Mouse (Mus musculus) gonadal fat pad, adult 2 months (tissue): ENCODE results near the gene Nppa. TPM values are rescaled to one million over a fixed set of nuclear protein-coding genes. Genes with fewer than 3 reads are reported as not detected.

Source experiments
- DNase-seq: peaks from one replicate; pipeline ENCODE4 v3.0.0-alpha.2; 2012; ENCODE audit warnings: low read depth
- polyA plus RNA-seq: library from polyadenylated mRNA; depleted of rRNA; stranded (reverse); fragments of >200 nt; gene quantifications from 2 replicates; pipeline ENCODE4 v1.2.3, GENCODE M21; 2012; rRNA removed

Nppa gene
- not detected in 2 replicates for polyA plus RNA-seq

DNA sequence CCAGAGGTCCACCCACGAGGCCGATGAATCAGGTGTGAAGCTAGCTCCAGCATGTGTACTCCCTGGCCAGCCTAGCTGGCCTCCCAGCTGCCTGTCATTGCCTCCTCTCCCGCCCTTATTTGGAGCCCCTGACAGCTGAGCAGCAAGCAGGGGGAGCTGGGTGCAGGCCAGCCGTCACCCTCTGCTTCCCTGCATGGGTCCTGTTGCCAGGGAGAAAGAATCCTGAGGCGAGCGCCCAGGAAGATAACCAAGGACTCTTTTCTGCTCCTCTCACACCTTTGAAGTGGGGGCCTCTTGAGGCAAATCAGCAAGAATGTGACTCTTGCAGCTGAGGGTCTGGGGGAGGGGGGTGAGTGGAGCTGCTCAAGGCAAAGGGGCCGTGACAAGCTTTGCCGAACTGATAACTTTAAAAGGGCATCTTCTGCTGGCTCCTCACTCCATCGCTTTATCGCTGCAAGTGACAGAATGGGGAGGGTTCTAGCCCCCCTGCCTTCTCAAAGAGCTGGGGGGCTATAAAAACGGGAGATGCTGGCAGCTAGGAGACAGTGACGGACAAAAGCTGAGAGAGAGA, at the start of gene Nppa:
TSS of gene Nppa (plus strand) at position 521 of the 571 bp plus-strand sequence.
- DNase-seq, result no peak

DNA sequence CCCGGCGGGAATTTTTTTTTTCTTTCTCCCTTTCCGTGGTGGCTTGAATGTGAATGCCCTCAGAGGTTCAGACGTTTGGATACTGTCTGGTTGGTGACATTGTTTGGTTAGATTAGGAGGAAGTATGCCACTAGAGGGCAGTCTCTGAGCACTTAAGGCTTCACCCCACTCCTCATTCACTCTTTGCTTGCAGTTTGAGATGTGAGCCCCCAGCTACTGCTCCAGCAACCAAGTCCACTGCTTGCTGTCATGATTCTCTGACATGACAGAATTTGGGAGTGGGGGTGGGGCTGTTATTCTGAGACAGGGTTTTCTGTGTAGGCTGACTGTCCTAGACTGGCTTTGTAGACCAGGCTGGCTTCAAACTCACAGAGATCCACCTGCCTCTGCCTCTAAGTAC, 46.9 kb upstream of the Nppa start:
- DNase-seq, result no peak

DNA sequence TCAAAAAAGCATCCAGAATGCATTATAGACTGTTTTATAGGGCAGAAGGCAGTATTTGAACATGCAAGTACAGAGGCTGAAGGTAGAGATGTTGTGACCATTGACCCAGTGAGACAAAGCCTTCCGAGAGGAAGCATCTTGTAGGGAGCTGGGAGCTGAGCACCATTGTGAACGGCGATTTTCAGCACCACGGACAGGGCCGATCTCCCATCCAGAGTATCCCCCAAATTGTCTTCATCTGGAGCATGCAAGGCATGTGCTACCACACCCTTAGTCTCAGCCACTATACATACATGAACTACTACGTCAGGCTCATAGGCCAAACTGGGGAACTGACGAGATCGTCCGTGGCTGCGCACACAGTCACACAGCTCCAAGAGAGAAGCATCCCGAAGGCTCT, 43.4 kb upstream of the Nppa start:
- DNase-seq, result no peak

DNA sequence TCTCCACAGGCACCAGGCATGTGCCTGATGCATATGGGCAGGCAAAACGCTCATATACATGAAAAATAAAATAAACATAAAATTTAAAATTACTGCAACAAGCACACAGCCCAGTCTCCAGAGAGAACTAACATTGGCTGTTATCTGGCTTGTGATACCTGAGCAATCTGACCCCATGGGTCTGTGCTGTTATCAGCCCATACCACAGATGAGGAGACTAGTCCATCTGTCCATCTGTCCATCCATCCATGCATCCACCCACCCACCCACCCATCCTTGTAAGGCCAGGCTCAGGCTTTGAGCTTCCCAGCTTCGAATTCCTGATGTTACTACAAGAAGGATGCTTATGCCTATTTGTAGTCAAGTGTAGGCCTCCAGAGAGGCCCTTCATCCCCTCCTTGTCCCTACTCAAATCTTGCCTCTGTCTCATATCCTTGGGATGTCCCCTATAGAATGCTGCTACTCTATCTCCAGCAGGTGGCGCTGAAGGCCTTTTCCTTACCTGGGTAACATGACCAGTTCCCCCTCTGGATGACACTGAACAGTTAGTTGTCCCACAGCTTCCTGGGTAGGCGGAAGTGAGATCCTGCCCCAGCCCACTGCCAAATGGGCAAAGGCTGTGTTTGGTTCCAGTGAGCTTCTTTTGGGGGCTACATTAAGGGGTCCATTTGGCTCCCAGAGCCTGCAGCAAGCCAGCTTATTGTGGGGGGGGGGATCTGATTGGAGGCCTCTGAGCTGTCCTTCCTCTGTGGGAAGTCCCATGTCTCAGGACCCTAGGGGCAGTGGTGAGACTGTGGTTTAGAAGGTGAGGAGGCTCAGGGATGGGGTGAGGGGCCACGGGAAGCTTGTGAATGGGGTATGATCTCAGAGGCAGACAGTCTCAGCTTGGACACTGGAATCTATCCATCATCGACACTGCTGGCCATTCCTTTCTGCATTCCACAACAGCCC, 40.4 kb upstream of the Nppa start:
- DNase-seq, result no peak

DNA sequence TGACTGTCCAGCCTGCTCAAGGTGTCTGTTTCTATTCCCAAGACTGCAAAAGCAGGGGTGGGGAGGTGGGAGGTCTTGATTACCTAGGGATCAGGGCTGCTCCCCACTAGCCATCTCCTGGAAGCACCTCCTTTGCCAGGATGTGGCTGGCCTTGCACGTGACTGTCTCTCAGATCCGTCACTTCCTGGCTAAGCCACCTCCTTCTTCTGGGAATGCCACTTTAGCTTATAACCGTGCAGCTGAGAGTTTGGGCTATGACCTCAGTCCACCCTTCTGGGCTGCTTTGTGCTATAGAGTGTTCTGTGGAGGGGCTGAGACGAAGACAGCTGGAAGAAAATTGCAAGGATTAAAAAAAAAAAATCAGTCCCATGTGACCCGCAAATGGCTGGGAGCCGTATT, 37.7 kb upstream of the Nppa start:
- DNase-seq, result no peak

DNA sequence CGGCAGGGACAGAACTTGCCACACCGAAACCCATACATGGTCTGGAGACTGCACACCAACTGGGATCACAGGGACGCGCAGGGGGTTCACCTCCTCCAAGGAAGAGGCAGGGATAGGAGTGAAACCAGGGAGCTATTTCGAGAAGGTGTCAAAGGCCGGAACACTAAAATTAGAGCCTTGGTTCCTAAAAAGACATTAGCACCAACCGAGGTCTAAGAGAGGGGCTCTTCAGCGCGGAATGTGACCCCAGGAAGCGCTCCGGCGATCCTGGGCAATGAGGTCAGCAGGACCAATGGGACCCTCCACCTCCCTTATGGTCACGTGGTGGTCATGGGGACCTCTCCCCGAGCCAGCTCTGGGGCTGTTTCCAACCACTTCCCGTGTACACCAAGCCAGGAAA, 36.9 kb upstream of the Nppa start:
- no peak for DNase-seq

DNA sequence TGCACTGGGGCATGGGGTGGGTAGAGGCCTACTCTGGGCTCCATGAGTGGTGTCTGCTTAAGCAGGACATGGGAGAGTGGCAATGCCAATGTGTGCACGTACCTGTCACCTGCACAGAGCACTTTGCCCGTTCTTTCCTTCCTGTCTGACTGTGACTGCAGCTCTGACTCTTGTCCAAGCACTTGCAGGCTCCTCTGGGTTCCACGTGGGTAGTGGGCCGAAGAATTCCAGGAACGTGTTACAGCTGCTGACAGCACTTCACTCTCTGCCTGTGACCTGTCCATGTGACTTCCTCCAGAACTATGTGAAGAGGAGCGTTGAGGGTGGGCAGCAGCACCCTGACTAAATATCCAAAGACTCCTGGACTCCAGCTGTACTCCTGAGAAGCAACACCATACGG, 34.8 kb upstream of the Nppa start:
- no peak for DNase-seq

DNA sequence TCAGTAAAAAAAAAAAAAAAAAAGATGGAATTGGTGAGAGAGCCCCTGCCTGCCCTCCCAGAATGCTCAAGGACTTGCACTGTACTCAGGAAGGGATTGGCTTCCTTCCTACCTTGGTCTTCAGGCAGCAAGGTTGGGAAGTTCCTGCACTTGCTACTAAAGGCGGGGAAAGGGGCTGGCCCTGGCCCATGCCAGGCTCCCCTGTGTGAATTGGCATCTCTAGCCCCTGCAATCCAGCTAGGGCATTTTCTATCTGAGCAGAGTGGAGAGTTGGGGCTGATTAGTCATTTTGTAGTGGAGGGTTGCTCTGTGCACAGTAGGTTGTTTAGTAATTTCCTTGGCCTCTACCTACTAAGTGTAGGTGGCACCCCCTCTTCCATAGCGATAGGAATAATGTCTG, 31.7 kb upstream of the Nppa start:
- DNase-seq, result no peak

DNA sequence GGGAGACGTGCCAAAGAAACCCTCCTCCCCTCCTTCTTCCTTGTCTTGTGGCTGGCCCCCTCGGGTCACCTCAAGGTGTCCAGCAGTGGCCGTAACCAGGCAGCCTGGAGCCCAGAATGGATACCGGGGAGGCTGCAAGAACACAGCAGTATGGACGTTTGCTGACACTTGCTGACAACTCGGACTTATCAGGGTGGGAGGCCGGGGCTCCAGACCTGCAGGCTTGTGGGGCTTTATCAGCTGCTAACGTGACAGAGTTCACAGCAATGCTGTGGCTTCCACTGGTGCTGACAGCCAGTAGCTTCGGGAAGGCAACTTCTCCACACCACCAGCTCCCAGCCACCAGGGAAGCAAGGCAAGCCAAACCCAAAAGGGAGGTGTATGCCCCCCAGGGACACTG, 31.2 kb upstream of the Nppa start:
- no peak for DNase-seq

DNA sequence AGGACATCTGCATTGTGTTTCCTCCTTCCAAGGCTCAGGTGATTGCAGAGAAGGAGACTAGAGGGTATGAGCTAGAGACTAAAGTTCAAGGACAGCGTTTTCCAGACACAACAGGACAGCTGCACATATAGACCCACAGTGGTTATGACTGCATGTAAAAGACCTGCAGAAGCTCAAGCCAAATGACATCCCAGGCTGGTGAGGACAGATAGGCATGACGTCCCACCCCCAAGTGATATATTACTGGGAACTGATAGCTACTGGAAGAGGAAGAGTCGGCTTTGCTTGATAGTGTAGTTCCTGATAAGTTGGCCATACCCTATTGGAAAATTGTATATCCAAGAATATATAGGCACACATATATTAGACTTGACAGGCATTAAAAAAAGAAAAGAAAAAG, 24.3 kb upstream of the Nppa start:
- DNase-seq, result no peak

DNA sequence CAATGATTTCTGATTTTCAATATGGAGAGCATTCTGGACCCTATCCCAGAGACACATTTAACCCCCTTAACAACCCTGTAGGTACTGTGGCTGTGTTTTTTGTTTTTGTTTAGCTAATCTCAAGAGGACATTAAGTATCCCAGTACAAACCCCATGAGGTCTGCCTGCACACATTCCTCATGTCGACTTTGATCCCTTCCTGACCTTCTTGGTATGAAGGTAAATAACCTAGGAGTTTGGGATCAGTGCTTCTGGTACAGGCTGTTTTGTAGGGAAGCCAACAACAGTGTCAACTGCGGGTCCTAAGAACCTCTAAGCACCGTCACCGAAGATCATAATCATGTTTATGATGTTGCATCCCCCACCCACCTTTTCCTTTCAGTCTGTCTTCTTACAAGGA, 22.8 kb upstream of the Nppa start:
- DNase-seq, result no peak

DNA sequence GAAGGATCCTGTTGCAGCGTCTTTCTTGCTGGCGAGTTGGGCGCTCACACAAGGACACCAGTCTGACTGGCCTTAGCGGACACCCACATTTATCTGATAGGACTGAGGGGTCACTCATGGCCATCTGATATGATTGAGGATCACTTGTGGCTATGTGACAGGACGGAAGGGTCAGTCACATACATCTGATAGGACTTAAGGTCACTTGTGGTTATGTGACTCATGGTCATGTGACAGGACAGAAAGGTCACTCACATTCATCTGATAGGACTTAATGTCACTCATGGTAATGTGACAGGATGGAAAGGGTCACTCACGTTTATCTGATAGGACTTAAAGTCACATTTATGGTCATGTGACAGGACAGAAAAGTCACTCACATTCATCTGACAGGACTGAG, 22.1 kb upstream of the Nppa start:
- DNase-seq, result no peak

DNA sequence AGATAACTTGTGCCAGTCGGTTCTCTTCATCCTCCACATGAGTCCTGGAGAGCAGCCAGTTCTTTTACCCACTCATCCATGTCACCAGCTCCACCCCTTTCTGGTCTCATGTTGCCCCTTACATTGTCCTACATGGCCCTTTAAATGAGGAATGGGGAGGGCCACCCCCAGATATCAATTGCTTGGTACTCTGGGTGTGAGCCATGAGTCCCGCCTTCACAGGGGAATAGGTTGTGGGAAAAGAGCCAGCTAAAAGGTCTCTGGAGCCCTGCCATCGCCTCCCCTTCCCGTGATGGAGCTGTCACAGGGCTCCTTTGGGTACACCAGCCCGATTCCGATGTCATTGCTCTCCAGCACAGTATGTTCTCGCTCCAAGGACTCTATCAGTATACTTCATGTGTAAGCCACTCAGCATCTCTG, 21.1 kb upstream of the Nppa start:
- no peak for DNase-seq

DNA sequence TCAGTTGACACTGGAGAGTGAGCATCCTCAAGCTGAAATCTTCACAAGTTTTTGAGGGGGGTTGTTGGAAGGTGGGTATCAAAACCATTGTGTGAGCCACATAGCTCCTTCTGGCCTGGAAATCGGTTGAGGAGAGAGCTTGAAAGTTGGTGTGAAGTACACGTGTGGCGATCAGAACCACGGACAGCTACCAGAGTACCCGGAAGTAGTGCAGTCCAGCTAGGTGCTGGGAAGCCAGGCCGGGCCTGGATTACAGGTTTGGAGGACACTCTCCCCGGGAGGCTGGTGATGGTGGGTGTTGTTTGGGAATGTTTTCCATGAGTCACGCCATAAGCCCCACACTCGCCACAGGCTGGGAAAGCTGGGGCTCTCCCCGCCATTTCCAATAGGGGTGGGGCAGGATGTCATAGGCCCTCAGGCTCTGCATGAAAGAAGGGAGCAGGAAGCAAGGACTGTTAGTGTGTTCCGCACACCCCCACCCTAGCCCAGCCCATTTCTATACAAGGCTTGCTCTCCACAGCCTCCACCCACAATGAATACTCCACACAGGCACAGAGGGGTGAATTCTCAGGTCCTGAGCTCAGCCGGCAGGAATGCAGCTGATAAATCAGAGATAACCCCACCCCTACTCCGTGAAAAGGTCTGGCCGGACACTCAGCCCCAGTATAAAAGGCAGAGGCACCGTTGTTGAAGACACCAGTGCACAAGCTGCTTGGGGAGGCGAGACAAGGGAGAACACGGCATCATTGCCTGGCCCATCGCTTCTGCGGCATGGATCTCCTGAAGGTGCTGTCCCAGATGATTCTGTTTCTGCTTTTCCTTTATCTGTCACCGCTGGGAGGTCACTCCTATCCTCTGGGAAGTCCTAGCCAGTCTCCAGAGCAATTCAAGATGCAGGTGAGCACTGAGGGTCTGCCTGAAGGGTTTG, 15.1 kb upstream of the Nppa start, which contains the start of gene Nppb:
TSS of gene Nppb (plus strand) at position 584 of the 928 bp plus-strand sequence.
- DNase-seq, result no peak

DNA sequence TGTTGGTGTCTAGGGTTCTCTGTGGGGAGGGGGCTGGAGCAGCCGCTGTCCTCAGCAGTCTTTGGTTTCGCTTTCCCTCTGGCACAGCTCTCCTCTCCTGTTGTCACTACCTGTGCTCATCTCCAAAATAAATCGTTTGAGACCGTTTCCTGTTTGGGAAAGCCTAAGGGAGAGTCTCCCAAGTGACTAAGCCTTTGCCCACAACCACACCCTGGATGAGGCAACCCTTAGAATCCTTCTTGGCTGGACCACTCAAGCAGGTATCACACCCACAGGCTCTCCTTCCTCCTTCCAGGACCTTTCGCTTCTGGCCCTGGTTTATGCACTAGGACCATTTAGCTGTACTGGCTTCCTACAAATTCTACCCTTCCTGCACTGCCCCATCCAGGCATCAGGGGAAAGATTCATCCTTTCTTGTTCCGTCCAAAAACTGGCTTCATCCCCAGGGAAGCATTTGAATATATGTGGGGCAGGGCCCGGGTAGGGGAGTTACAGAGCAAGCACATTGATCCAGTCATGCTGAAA, 6.9 kb upstream of the Nppa start:
- no peak for DNase-seq

DNA sequence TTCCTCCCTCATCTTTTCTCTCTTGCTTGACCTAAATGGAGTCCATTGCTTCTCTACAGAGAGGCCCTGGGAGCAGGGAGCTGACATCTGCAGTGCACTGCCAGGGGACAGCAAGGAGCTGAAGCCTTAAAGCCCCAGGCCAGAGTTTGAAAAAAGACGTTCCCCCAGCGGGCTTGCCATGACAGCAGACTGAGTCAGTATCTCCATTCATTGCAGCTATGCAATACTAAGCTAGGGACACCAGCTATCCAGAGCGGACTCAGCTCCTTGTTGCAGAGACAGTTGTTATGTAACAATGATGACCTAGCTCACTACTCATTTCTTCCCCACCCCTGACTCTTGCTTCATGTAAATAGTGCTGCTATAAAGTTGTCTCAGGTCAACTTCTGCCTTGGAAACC, 5.2 kb upstream of the Nppa start:
- no peak for DNase-seq

DNA sequence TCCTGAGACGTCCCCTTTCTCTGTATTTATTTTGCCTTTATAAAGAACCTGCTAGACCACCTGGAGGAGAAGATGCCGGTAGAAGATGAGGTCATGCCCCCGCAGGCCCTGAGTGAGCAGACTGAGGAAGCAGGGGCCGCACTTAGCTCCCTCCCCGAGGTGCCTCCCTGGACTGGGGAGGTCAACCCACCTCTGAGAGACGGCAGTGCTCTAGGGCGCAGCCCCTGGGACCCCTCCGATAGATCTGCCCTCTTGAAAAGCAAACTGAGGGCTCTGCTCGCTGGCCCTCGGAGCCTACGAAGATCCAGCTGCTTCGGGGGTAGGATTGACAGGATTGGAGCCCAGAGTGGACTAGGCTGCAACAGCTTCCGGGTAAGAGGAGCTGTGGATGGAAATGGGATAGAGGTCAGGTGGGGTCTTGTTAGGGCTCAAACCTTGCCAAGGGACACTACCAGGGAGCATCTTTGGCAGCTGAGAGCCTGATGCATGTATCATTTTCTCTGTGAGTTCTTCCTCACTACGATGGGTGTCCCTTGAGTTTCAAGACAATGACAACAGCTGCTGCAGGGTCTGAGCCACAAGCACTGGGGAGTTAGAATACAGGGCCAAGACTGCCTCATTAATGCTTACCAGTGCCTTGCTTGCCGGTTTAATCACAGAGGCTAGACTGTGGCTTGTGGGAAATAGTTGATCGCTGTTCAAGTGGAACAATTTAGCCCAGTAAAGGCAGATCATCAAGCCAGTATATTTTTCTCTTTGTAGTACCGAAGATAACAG, 679 bp downstream of the Nppa start:
- no peak for DNase-seq

DNA sequence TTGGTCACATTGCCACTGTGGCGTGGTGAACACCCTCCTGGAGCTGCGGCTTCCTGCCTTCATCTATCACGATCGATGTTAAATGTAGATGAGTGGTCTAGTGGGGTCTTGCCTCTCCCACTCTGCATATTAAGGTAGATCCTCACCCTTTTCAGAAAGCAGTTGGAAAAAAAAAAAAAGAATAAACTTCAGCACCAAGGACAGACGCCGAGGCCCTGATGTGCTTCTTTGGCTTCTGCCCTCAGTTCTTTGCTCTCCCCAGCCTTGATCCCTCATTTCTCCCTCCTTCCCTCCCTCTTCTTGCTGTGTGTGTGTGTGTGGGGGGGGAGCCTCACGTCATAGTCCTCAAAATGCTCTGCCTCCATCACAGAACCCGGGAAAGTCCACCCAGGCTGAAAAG, 1.3 kb downstream of the Nppa start:
- DNase-seq, result no peak

DNA sequence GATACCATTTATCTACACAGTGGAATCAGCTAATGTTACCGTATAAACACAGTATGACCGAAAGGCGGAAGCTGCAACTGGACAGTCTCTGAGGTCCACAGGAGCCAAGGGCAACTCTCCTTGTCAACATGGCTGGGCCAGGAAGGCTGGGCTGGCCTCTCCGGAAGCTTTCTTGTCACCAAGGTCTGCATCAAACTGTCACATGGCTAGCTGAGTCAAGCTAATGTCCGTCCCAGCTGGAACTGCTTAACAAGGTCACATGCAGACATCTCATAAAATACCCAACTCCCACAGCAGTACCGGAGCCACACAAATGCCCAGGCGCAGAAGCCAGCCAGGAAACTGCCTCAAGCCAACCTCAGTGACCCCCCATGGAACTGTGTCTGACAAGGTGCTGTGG, 3.8 kb downstream of the Nppa start:
- no peak for DNase-seq

DNA sequence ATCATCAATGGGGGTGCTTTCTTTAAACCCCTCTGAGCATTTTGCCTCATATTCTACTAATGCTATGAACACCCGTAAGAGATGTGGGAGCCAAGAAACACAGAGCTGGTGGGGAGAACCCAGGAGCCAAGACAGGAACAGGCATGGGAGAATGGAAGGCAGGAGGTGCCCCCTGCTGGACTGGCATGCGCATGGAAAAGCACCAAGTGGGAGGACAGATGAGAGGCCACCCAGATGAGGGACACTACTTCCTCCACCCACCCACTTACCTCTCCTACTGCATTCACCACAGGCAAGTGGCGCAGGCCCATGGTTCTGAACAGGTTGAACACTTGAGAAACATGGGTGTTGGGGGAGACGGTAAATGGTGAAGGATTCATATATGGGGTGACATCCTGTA, 7.9 kb downstream of the Nppa start:
- no peak for DNase-seq

DNA sequence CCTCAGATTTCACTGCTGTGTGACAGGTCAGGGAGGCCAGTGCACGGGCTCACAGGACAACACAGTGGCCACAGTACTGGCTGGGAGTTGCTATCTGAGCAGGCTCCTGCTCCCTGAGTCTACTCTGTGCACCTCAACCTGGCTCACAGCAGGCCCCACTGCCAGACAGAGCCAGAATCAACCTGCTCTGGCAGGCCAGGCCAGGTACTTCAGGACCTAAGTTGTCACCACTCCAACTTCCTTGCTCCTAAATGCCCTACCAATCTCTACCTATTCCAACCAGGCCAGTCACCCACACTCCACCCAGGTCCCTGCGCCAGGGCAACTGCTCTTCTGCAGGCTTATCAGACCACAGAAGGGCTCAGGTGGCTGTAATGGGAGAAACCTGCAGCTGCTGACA, 9.1 kb downstream of the Nppa start:
- DNase-seq, result no peak
